Mouse (Mus musculus) MEL (cell line): ENCODE measurements around the gene Tomm20.

ENCODE experiments used
- CTCF ChIP-seq, 3 experiments: IDR thresholded peaks in 2 of 3; conservative IDR thresholded peaks in 1 of 3; 2 replicates each; pipeline ENCODE4 v1.5.1; 2011 to 2012; ENCODE audit warnings: low read length in 3 of 3, low read depth in 2 of 3, mild to moderate bottlenecking in 2 of 3, improper control_type of control experiment in 1 of 3, inconsistent platforms in 1 of 3, mixed read lengths in 1 of 3, moderate library complexity in 1 of 3; ENCODE audit not compliant: control insufficient read depth in 1 of 3, insufficient read depth in 1 of 3, poor library complexity in 1 of 3, severe bottlenecking in 1 of 3
- MYC ChIP-seq: IDR thresholded peaks from 2 replicates; pipeline ENCODE4 v1.6.1; 2011; ENCODE audit warnings: low read depth, mild to moderate bottlenecking, low read length, improper control_type of control experiment, moderate library complexity
- NELFE ChIP-seq: IDR thresholded peaks from 2 replicates; pipeline ENCODE4 v1.6.1; 2011; ENCODE audit warnings: low read depth, low read length, improper control_type of control experiment
- POLR2A ChIP-seq, 2 experiments: IDR thresholded peaks; 2 replicates each; pipeline ENCODE4 v1.6.1; 2011 to 2012; ENCODE audit warnings: low read length in 2 of 2, mild to moderate bottlenecking in 2 of 2, control low read depth in 1 of 2, improper control_type of control experiment in 1 of 2, low read depth in 1 of 2, moderate library complexity in 1 of 2; ENCODE audit not compliant: control insufficient read depth in 1 of 2, insufficient read depth in 1 of 2, poor library complexity in 1 of 2
- SIN3A ChIP-seq: IDR thresholded peaks from 2 replicates; pipeline ENCODE4 v1.6.1; 2012; ENCODE audit warnings: low read length, improper control_type of control experiment, inconsistent platforms

- TF ChIP-seq POLR2A (IDR thresholded peaks at IDR 0.05; ENCODE audit: control insufficient read depth in 1 of 2, insufficient read depth in 1 of 2, low read depth in 1 of 2, low read length in 2 of 2, poor library complexity in 1 of 2) = no peak
- no peak for TF ChIP-seq CTCF (IDR thresholded peaks at IDR 0.05 in 2 of 3, conservative IDR thresholded peaks at IDR 0.05 in 1 of 3; ENCODE audit: control insufficient read depth in 1 of 3, insufficient read depth in 1 of 3, low read depth in 2 of 3, low read length in 3 of 3, poor library complexity in 1 of 3, severe bottlenecking in 1 of 3)
- no peak for TF ChIP-seq MYC
- no peak for TF ChIP-seq SIN3A
- TF ChIP-seq NELFE = no peak
These were observed 50.5 kb downstream of the Tomm20 start for GRCm38 (mm10) chr8:126895133-126895532.
